Mouse (Mus musculus) thymus, adult 2 months (tissue): ENCODE data around the gene Lrrc4c. TPM values are rescaled to one million over a fixed set of nuclear protein-coding genes. Genes with fewer than 3 reads are reported as not detected.

ENCODE experiments used
- DNase-seq: peaks from one replicate; pipeline ENCODE4 v3.0.0; 2021
- H3K27ac ChIP-seq: fragments of 200-500 bp; 2 replicates; pipeline ENCODE4 v1.5.1; 2012; ENCODE audit warnings: low read length, control low read depth; ENCODE audit not compliant: control insufficient read depth, insufficient read depth
- H3K27me3 ChIP-seq: fragments of 200-500 bp; 2 replicates; pipeline ENCODE4 v1.6.1; 2012; ENCODE audit warnings: mild to moderate bottlenecking, low read length, moderate library complexity, mixed read lengths; ENCODE audit not compliant: control insufficient read depth, insufficient read depth
- H3K36me3 ChIP-seq: fragments of 200-500 bp; 2 replicates; pipeline ENCODE4 v1.6.1; 2012; ENCODE audit warnings: mild to moderate bottlenecking, low read length, moderate library complexity; ENCODE audit not compliant: control insufficient read depth, insufficient read depth
- H3K4me1 ChIP-seq: fragments of 200-500 bp; replicated peaks from 2 replicates; pipeline ENCODE4 v1.6.1; 2012; ENCODE audit warnings: low read length; ENCODE audit not compliant: control insufficient read depth, insufficient read depth
- H3K4me3 ChIP-seq: fragments of 200-500 bp; 2 replicates; pipeline ENCODE4 v1.5.1; 2012; ENCODE audit warnings: mild to moderate bottlenecking, low read length, control low read depth, moderate library complexity; ENCODE audit not compliant: control insufficient read depth, insufficient read depth
- CTCF ChIP-seq: fragments of 200-500 bp; IDR thresholded peaks from 2 replicates; pipeline ENCODE4 v1.5.1; 2012; ENCODE audit warnings: mild to moderate bottlenecking, control low read depth, low read length, moderate library complexity, borderline replicate concordance; ENCODE audit not compliant: control insufficient read depth, poor library complexity, insufficient read depth; ENCODE audit errors: extremely low read depth
- POLR2A ChIP-seq: fragments of 200-500 bp; IDR thresholded peaks from 2 replicates; pipeline ENCODE4 v1.6.1; 2012; ENCODE audit warnings: mild to moderate bottlenecking, low read length, control low read depth, moderate library complexity; ENCODE audit not compliant: control insufficient read depth, poor library complexity, insufficient read depth; ENCODE audit errors: extremely low read depth
- WGBS: fragments of 180-500 bp; shearing (Covaris S2); methylation state at CpG from one replicate; pipeline ENCODE4 v1.1.7; 2018; 5-methylcytosine and 5-hydroxymethylcytosine counted together
- polyA plus RNA-seq: library from polyadenylated mRNA; depleted of rRNA; stranded (reverse); fragments of >200 nt; gene quantifications from 2 replicates; pipeline ENCODE4 v1.2.3, GENCODE M21; 2012

Gene Lrrc4c
- polyA plus RNA-seq, 1 experiment: 0.18 TPM

- no peak for TF ChIP-seq POLR2A
- TF ChIP-seq CTCF: no peak
- DNase-seq: no peak
- 86% methylated on average over 3 of the region's 3 CpGs for WGBS
- Histone ChIP-seq H3K4me3 (no peak overlapping the region), H3K4me1 (no peaks in the 10 kb centered on the region), H3K36me3 (no peaks in the 10 kb centered on the region), H3K27me3 (no peaks in the 10 kb centered on the region), H3K27ac (no peak overlapping the region)
Observed at GRCm38 (mm10) chr2:97018319-97018718, 700.4 kb downstream of the Lrrc4c start.

DNA sequence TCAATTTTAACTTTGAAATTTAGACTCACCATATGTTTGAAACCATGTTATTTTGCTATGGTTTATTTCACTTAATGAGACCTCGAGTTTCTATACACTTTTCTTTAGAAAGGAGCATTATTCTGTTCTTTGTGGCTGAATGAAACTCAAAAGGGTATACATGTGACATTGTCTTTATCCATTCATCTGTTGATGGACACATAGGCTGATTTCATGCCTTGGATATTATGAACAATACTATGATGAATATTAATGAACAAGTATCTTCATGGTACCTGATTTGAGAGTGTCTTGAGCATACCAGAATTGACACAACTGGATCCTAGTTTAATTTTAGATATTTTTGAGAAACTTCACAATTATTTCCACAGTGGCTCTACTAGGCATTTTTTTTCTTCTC is 709.0 kb downstream of the Lrrc4c start:
- Histone ChIP-seq H3K4me1 (no peaks in the 10 kb centered on the region), H3K27me3 (no peaks in the 10 kb centered on the region), H3K27ac (no peak overlapping the region), H3K36me3 (no peaks in the 10 kb centered on the region), H3K4me3 (no peak overlapping the region)
- TF ChIP-seq CTCF: no peak
- no peak for TF ChIP-seq POLR2A
- WGBS: 61% methylated on average over 1 of the region's 1 CpGs
- no peak for DNase-seq

DNA sequence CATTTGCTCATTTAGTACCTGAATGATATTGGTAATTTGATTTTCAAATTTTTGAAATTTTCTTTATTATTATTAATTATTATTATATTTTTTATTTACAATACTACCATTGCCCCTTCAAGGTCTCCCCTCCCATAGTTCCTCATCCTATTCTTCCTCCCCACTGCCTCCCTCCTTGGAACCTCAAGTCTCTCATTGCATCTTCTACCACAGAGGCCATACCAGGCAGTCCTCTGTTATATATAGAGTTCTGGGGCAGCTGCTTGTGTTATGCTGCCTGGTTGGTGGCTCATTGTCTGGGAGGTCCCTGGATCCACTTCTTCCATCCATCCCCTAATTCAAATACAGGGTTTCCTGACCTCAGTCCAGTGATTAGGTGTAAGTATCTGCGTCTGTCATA is 709.6 kb downstream of the Lrrc4c start:
- no peak for DNase-seq
- Histone ChIP-seq H3K27ac (no peak overlapping the region), H3K36me3 (no peaks in the 10 kb centered on the region), H3K4me1 (no peaks in the 10 kb centered on the region), H3K4me3 (no peak overlapping the region), H3K27me3 (no peaks in the 10 kb centered on the region)
- WGBS: 94% methylated on average over 1 of the region's 1 CpGs
- TF ChIP-seq CTCF (no peak), POLR2A (no peak)

- H3K36me3 ChIP-seq: no peaks in the 10 kb centered on the region
- no peak overlapping the region for H3K27ac ChIP-seq
- H3K4me1 ChIP-seq: no peaks in the 10 kb centered on the region
- H3K27me3 ChIP-seq: no peaks in the 10 kb centered on the region
- TF ChIP-seq POLR2A (no peak), CTCF (no peak)
- H3K4me3 ChIP-seq: no peak overlapping the region
- no peak for DNase-seq
Observed at GRCm38 (mm10) chr2:97036401-97036800, 718.4 kb downstream of the Lrrc4c start.

- no peaks in the 10 kb centered on the region for H3K27me3 ChIP-seq
- DNase-seq: no peak
- TF ChIP-seq POLR2A (no peak), CTCF (no peak)
- H3K4me1 ChIP-seq: no peaks in the 10 kb centered on the region
- H3K36me3 ChIP-seq: no peaks in the 10 kb centered on the region
- 92% methylated on average over 5 of the region's 5 CpGs for WGBS
- no peak overlapping the region for H3K27ac ChIP-seq
- H3K4me3 ChIP-seq: no peak overlapping the region
Observed at GRCm38 (mm10) chr2:97037024-97037814, 719.2 kb downstream of the Lrrc4c start.

- Histone ChIP-seq H3K27ac (no peak overlapping the region), H3K4me3 (no peak overlapping the region), H3K27me3 (no peaks in the 10 kb centered on the region), H3K4me1 (no peaks in the 10 kb centered on the region), H3K36me3 (no peaks in the 10 kb centered on the region)
- DNase-seq: no peak
- 87% methylated on average over 3 of the region's 3 CpGs for WGBS
- TF ChIP-seq CTCF: no peak
- TF ChIP-seq POLR2A: no peak
Observed at GRCm38 (mm10) chr2:97044016-97044415, 726.0 kb downstream of the Lrrc4c start.

DNA sequence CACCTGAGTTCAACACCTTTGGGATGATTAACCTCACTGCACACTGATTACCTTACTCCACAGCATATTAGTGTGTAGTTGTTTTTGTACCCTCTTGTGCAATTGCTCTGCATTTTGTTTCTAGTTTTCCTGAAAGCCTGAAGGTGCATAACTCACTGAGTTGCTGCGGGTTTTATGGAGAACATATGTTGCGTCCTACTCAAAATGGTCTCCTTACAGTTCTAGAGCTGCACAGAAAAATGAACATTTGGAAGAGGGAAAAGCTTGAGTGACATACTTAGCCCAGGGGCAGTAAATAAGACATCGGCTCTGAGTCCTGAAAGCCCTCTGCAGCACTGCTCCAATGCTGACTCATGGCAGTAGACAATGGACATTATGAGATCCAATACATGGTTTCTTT is 727.7 kb downstream of the Lrrc4c start:
- DNase-seq: no peak
- Histone ChIP-seq H3K4me3 (no peak overlapping the region), H3K27me3 (no peaks in the 10 kb centered on the region), H3K4me1 (no peaks in the 10 kb centered on the region), H3K27ac (no peak overlapping the region), H3K36me3 (no peaks in the 10 kb centered on the region)
- WGBS: 93% methylated on average over 3 of the region's 3 CpGs
- TF ChIP-seq POLR2A: no peak
